Mouse (Mus musculus) bone marrow macrophage, adult 2 months (primary cell): ENCODE measurements around the gene Rsad1.

Experiments used
- CTCF ChIP-seq: IDR thresholded peaks from 2 replicates; pipeline ENCODE4 v1.5.1; 2012; ENCODE audit warnings: low read depth, mild to moderate bottlenecking, low read length, moderate library complexity
- POLR2A ChIP-seq: IDR thresholded peaks from 2 replicates; pipeline ENCODE4 v1.6.1; 2012; ENCODE audit warnings: mild to moderate bottlenecking, low read depth, low read length, borderline replicate concordance

DNA sequence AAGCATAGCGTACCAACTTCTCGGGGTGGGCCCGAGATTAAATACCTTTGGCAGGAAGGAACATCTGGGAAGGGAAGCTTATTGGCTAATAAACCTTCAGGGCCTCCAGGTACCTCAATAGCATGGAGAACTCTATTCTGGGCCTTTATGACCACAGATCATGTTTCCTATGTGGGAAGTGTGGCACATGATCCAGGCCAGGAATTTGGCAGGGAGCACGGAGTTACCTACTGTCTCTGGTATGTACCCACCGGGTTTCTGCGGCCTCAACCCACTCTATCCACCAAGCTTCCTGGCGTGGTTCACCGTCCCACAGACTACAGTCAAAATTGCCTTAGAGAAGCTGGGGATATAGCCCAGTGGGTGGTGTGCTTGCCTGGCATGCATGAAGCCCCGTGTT lies 36.0 kb upstream of the Rsad1 start:
- TF ChIP-seq POLR2A (no peak), CTCF (no peak)
